Mouse (Mus musculus) left cerebral cortex, adult 8-10 months (tissue): ENCODE measurements around the gene Tada2b. TPM values are rescaled to one million over a fixed set of nuclear protein-coding genes. Genes with fewer than 3 reads are reported as not detected.

Experiments
- DNase-seq, 2 experiments: peaks; one replicate each; pipeline ENCODE4 v3.0.0; 2022; ENCODE audit warnings: low spot score in 2 of 2
- total RNA-seq, 4 experiments: library from RNA; stranded (reverse); gene quantifications; 2 replicates each; pipeline ENCODE4 v1.2.4; 2022

Gene Tada2b
- total RNA-seq: 10 to 100 TPM; 30.0 to 32.6 (median 30.5) TPM

GRCm38 (mm10) chr5:36484171-36484990 lies at the start of gene Tada2b, which contains the start of gene Ccdc96:
TSS of gene Tada2b (minus strand) at chr5:36484285.
TSS of gene Ccdc96 (plus strand) at chr5:36484588.
- peak; percentile 82 to 99 for DNase-seq

- DNase-seq: peak; percentile 85 to 94
Observed at GRCm38 (mm10) chr5:36530129-36530751, 46.2 kb upstream of the Tada2b start.

GRCm38 (mm10) chr5:36529698-36530097 lies 45.6 kb upstream of the Tada2b start:
- no peak for DNase-seq

- DNase-seq: no peak
Observed at GRCm38 (mm10) chr5:36526921-36527320, 42.8 kb upstream of the Tada2b start.

GRCm38 (mm10) chr5:36526274-36526673 lies 42.2 kb upstream of the Tada2b start:
- DNase-seq: no peak

- no peak for DNase-seq
Observed at GRCm38 (mm10) chr5:36525216-36525615, 41.1 kb upstream of the Tada2b start.

GRCm38 (mm10) chr5:36523219-36523703 lies 39.2 kb upstream of the Tada2b start:
- DNase-seq: no peak

GRCm38 (mm10) chr5:36522782-36523181 lies 38.7 kb upstream of the Tada2b start:
- DNase-seq: no peak

- DNase-seq: no peak
Observed at GRCm38 (mm10) chr5:36519751-36520150, 35.7 kb upstream of the Tada2b start.

- DNase-seq: no peak
Observed at GRCm38 (mm10) chr5:36517596-36517995, 33.5 kb upstream of the Tada2b start.

GRCm38 (mm10) chr5:36515558-36515957 lies 31.5 kb upstream of the Tada2b start:
- no peak for DNase-seq

GRCm38 (mm10) chr5:36515126-36515525 lies 31.0 kb upstream of the Tada2b start:
- DNase-seq: no peak

- DNase-seq: no peak
Observed at GRCm38 (mm10) chr5:36510956-36511355, 26.9 kb upstream of the Tada2b start.

- DNase-seq: no peak
Observed at GRCm38 (mm10) chr5:36508351-36508750, 24.3 kb upstream of the Tada2b start.

- DNase-seq: no peak
Observed at GRCm38 (mm10) chr5:36505643-36506042, 21.6 kb upstream of the Tada2b start.

- DNase-seq: no peak
Observed at GRCm38 (mm10) chr5:36505235-36505634, 21.1 kb upstream of the Tada2b start.

- DNase-seq: no peak
Observed at GRCm38 (mm10) chr5:36494709-36495108, 10.6 kb upstream of the Tada2b start.

GRCm38 (mm10) chr5:36493919-36494318 lies 9.8 kb upstream of the Tada2b start:
- peak in 1 of 2 experiments; percentile 38 for DNase-seq

GRCm38 (mm10) chr5:36489225-36489624 lies 5.1 kb upstream of the Tada2b start:
- DNase-seq: no peak

GRCm38 (mm10) chr5:36485306-36485705 lies 1.2 kb upstream of the Tada2b start:
- DNase-seq: no peak

- peak in 1 of 2 experiments; percentile 39 for DNase-seq
Observed at GRCm38 (mm10) chr5:36483203-36484101, 633 bp downstream of the Tada2b start.
